Mouse (Mus musculus) cortical plate, adult 2 months (tissue): ENCODE measurements around the gene Ociad1. TPM values are rescaled to one million over a fixed set of nuclear protein-coding genes. Genes with fewer than 3 reads are reported as not detected.
"Not testable (repeated sequence)": the region's sequence is repeated elsewhere in the genome, so short reads cannot be mapped to it uniquely, and the experiment has no call there.

Experiments used
- H3K27ac ChIP-seq: fragments of 200-500 bp; 2 replicates; pipeline ENCODE4 v1.5.1; 2012; ENCODE audit warnings: low read length, control low read depth, inconsistent platforms; ENCODE audit not compliant: insufficient read depth
- H3K4me1 ChIP-seq: fragments of 200-500 bp; 2 replicates; pipeline ENCODE4 v1.6.1; 2011; ENCODE audit warnings: low read length; ENCODE audit not compliant: control insufficient read depth, insufficient read depth
- H3K4me3 ChIP-seq: fragments of 200-500 bp; 2 replicates; pipeline ENCODE4 v1.5.1; 2011; ENCODE audit warnings: mild to moderate bottlenecking, low read length, control low read depth; ENCODE audit not compliant: insufficient read depth
- CTCF ChIP-seq: fragments of 200-500 bp; IDR thresholded peaks from 2 replicates; pipeline ENCODE4 v1.5.1; 2011; ENCODE audit warnings: mild to moderate bottlenecking, control low read depth, low read length; ENCODE audit not compliant: insufficient read depth; ENCODE audit errors: extremely low read depth
- POLR2A ChIP-seq: fragments of 200-500 bp; IDR thresholded peaks from 2 replicates; pipeline ENCODE4 v1.6.1; 2011; ENCODE audit warnings: mild to moderate bottlenecking, low read length, control low read depth; ENCODE audit not compliant: insufficient read depth; ENCODE audit errors: extremely low read depth
- polyA plus RNA-seq: library from polyadenylated mRNA; depleted of rRNA; stranded (reverse); fragments of >200 nt; gene quantifications from 2 replicates; pipeline ENCODE4 v1.2.3, GENCODE M21; 2012

Gene Ociad1
- polyA plus RNA-seq, 1 experiment = 315 TPM

- TF ChIP-seq CTCF = no peak
- no peak for TF ChIP-seq POLR2A
These were observed 16.9 kb downstream of the Ociad1 start for GRCm38 (mm10) chr5:73309496-73309895.

DNA sequence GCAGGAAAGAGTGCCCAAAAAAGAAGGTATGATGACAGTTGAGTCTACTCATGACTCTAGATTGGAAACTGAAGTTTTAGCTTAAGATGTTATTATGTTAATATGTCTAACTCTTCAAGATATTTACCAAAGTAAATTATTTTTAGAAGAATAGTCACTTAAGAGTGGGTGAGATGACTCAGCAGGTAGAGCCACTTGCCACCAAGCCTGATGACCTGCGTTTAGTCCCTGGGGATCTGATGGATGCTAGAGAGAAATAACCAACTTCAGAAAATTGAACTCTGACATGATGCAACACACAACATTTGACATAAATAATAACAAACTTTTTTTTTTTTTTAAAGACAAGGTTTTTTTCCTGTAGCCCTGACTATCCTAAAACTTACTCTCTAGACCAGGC lies 17.8 kb downstream of the Ociad1 start:
- no peaks in the 10 kb centered on the region for H3K4me1 ChIP-seq
- H3K4me3 ChIP-seq = no peak overlapping the region
- TF ChIP-seq POLR2A = no peak
- TF ChIP-seq CTCF = no peak
- no peak overlapping the region for H3K27ac ChIP-seq

More at GRCm38 (mm10) chr5:73309496-73309895, 16.9 kb downstream of the Ociad1 start:
- no peak overlapping the region for H3K27ac ChIP-seq
- H3K4me1 ChIP-seq = no peaks in the 10 kb centered on the region
- no peak overlapping the region for H3K4me3 ChIP-seq

- no peak for TF ChIP-seq CTCF
- TF ChIP-seq POLR2A = no peak
- H3K4me1 ChIP-seq = no peaks in the 10 kb centered on the region
- H3K27ac ChIP-seq = no peak overlapping the region
- H3K4me3 ChIP-seq = no peak overlapping the region
These were observed 18.9 kb downstream of the Ociad1 start for GRCm38 (mm10) chr5:73311458-73311857.

DNA sequence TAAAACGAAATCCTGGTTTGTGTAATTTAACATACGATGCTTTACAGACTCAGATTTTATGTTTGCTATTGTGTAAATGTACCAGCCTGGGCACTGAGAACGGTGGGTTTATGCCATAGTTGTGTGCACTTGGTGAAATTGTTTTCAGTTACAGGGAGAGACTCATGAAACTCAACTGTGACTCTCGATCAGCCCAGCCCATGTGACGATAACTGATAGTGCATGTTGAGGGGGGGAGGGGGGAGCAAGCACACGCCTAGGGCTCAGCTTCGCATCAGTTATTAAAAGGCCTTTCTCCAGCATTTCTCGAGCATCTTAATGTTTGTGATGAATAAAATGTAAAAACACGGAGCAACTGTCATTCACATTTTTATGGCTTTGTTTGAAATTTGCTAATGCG lies 21.0 kb downstream of the Ociad1 start:
- TF ChIP-seq POLR2A (no peak), CTCF (no peak)
- no peak overlapping the region for H3K4me3 ChIP-seq
- H3K4me1 ChIP-seq = no peaks in the 10 kb centered on the region
- no peak overlapping the region for H3K27ac ChIP-seq

- H3K27ac ChIP-seq = no peak overlapping the region
- H3K4me3 ChIP-seq = no peak overlapping the region
- no peaks in the 10 kb centered on the region for H3K4me1 ChIP-seq
- no peak for TF ChIP-seq POLR2A
- TF ChIP-seq CTCF = no peak
These were observed 22.1 kb downstream of the Ociad1 start for GRCm38 (mm10) chr5:73314654-73315053.

DNA sequence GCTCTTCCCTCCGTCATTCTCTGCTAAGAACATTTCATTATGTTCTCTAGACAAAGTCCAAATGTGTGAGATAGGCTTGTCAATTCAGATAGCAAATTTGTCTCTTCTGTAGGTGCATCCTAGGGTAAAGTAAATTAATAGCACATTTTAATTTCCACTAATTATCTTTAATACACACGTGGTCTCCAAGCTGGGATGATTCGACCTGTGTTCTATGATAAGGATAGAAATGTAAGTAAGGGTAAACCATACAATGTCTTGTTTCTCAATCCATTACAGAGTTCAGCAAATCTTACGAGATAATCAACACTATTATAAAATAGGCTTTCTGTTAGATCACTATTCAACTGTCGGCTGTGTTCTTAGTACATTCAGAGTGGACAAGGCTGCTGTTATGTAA lies 26.7 kb downstream of the Ociad1 start:
- TF ChIP-seq CTCF (no peak), POLR2A (no peak)
- no peaks in the 10 kb centered on the region for H3K4me1 ChIP-seq
- no peak overlapping the region for H3K4me3 ChIP-seq
- H3K27ac ChIP-seq = no peak overlapping the region

GRCm38 (mm10) chr5:73322684-73323083 lies 30.1 kb downstream of the Ociad1 start:
- H3K4me3 ChIP-seq, H3K4me1 ChIP-seq: not testable (repeated sequence)

GRCm38 (mm10) chr5:73323602-73324001 lies 31.0 kb downstream of the Ociad1 start:
- no peaks in the 10 kb centered on the region for H3K4me1 ChIP-seq
- no peak overlapping the region for H3K27ac ChIP-seq
- no peak overlapping the region for H3K4me3 ChIP-seq
- TF ChIP-seq CTCF (no peak), POLR2A (no peak)

More at GRCm38 (mm10) chr5:73322684-73323083, 30.1 kb downstream of the Ociad1 start:
- H3K27ac ChIP-seq = not testable (repeated sequence)

GRCm38 (mm10) chr5:73324526-73325170 lies 32.1 kb downstream of the Ociad1 start:
- Histone ChIP-seq H3K27ac (no peak overlapping the region), H3K4me1 (no peaks in the 10 kb centered on the region)
- TF ChIP-seq CTCF (no peak), POLR2A (no peak)

DNA sequence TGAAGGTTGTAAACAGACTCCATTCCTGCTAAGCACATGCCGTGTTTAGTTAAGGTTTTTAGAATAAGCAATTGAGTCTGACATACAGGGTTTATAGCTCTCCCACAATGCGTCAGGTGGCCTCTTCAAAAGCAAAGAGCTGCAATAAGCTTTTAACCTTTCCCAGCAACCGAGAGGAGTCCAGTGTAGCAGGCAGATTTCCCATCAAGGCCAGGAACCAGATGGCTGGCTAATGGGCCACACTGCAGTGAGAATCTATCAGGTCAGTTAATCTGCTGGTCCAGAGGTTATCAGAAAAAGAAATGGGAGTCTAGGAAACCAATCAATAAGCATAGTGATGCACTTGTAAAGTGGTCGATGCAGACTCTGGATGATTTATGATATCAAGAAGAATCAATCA lies 38.4 kb downstream of the Ociad1 start:
- H3K4me1 ChIP-seq = peaks cover 5% of the 10 kb centered on the region
- no peak for TF ChIP-seq CTCF
- no peak for TF ChIP-seq POLR2A
- no peak overlapping the region for H3K4me3 ChIP-seq
- no peak overlapping the region for H3K27ac ChIP-seq

More at GRCm38 (mm10) chr5:73324526-73325170, 32.1 kb downstream of the Ociad1 start:
- no peak overlapping the region for H3K4me3 ChIP-seq
